Mouse (Mus musculus): ENCODE data around the gene Rin2.

Rin2 gene

GRCm38 (mm10) chr2:145675142-145675755 is at the start of gene Rin2:
Gene Rin2, plus strand, starts transcription at chr2:145675215.
- no peak for DNase-seq (ENCODE audit: low read depth, low spot score)

GRCm38 (mm10) chr2:145631123-145631798 is 43.8 kb upstream of the Rin2 start:
- DNase-seq (ENCODE audit: low read depth, low spot score), result no peak

GRCm38 (mm10) chr2:145631799-145632174 is 43.2 kb upstream of the Rin2 start:
- no peak for DNase-seq (ENCODE audit: low read depth, low spot score)

GRCm38 (mm10) chr2:145633811-145634210 is 41.2 kb upstream of the Rin2 start:
- no peak for DNase-seq (ENCODE audit: low read depth, low spot score)

GRCm38 (mm10) chr2:145640255-145640984 is 34.6 kb upstream of the Rin2 start:
- DNase-seq (ENCODE audit: low read depth, low spot score), result no peak

- DNase-seq (ENCODE audit: low read depth, low spot score), result no peak
Measured at GRCm38 (mm10) chr2:145655373-145655960, 19.5 kb upstream of the Rin2 start.

GRCm38 (mm10) chr2:145656121-145656520 is 18.9 kb upstream of the Rin2 start:
- DNase-seq (ENCODE audit: low read depth, low spot score), result no peak

- DNase-seq (ENCODE audit: low read depth, low spot score), result no peak
Measured at GRCm38 (mm10) chr2:145656716-145657115, 18.3 kb upstream of the Rin2 start.

GRCm38 (mm10) chr2:145661242-145661641 is 13.8 kb upstream of the Rin2 start:
- no peak for DNase-seq (ENCODE audit: low read depth, low spot score)

GRCm38 (mm10) chr2:145663899-145664298 is 11.1 kb upstream of the Rin2 start:
- no peak for DNase-seq (ENCODE audit: low read depth, low spot score)

- no peak for DNase-seq (ENCODE audit: low read depth, low spot score)
Measured at GRCm38 (mm10) chr2:145664311-145664710, 10.7 kb upstream of the Rin2 start.

- no peak for DNase-seq (ENCODE audit: low read depth, low spot score)
Measured at GRCm38 (mm10) chr2:145668135-145668534, 6.9 kb upstream of the Rin2 start.

GRCm38 (mm10) chr2:145670131-145670530 is 4.9 kb upstream of the Rin2 start:
- no peak for DNase-seq (ENCODE audit: low read depth, low spot score)

- DNase-seq (ENCODE audit: low read depth, low spot score), result no peak
Measured at GRCm38 (mm10) chr2:145674496-145675141, 396 bp upstream of the Rin2 start.

GRCm38 (mm10) chr2:145675756-145676543 is 935 bp downstream of the Rin2 start:
- no peak for DNase-seq (ENCODE audit: low read depth, low spot score)

GRCm38 (mm10) chr2:145676544-145676925 is 1.5 kb downstream of the Rin2 start:
- DNase-seq (ENCODE audit: low read depth, low spot score), result no peak

- DNase-seq (ENCODE audit: low read depth, low spot score), result no peak
Measured at GRCm38 (mm10) chr2:145676936-145677335, 1.9 kb downstream of the Rin2 start.

- DNase-seq (ENCODE audit: low read depth, low spot score), result no peak
Measured at GRCm38 (mm10) chr2:145680141-145680540, 5.1 kb downstream of the Rin2 start.

- no peak for DNase-seq (ENCODE audit: low read depth, low spot score)
Measured at GRCm38 (mm10) chr2:145680762-145681161, 5.7 kb downstream of the Rin2 start.

GRCm38 (mm10) chr2:145681626-145682025 is 6.6 kb downstream of the Rin2 start:
- DNase-seq (ENCODE audit: low read depth, low spot score), result no peak

GRCm38 (mm10) chr2:145682924-145683323 is 7.9 kb downstream of the Rin2 start:
- no peak for DNase-seq (ENCODE audit: low read depth, low spot score)
